Mouse (Mus musculus): ENCODE data around the gene Tas2r138. TPM values are rescaled to one million over a fixed set of nuclear protein-coding genes. Genes with fewer than 3 reads are reported as not detected.

Gene Tas2r138
- polyA plus RNA-seq, 1 experiment from 2014 or later: not detected

Other genes starting within 250 kb of the Tas2r138 start
- 14.5 and 14.8 TPM in 2 replicates for gene E330009J07Rik, start 177.2 kb downstream of the Tas2r138 start, polyA plus RNA-seq (2016; fragmentation: Nextera tagmentation; extraction: Ambion mirVana)
- gene Wee2, start 174.2 kb downstream of the Tas2r138 start, polyA plus RNA-seq (2016; fragmentation: Nextera tagmentation; extraction: Ambion mirVana): 0.27 TPM in 1 of 2 replicates, not detected in the other
- gene Ssbp1, start 142.0 kb downstream of the Tas2r138 start, polyA plus RNA-seq (2016; fragmentation: Nextera tagmentation; extraction: Ambion mirVana): 197 and 204 TPM in 2 replicates
- gene Tas2r137, start 122.1 kb downstream of the Tas2r138 start, polyA plus RNA-seq (2016; fragmentation: Nextera tagmentation; extraction: Ambion mirVana): not detected in 2 replicates
- not detected in 2 replicates for gene Tas2r108, start 119.8 kb downstream of the Tas2r138 start, polyA plus RNA-seq (2016; fragmentation: Nextera tagmentation; extraction: Ambion mirVana)
- not detected in 2 replicates for gene Prss37, start 93.8 kb downstream of the Tas2r138 start, polyA plus RNA-seq (2016; fragmentation: Nextera tagmentation; extraction: Ambion mirVana)
- gene Olfr461, start 58.3 kb downstream of the Tas2r138 start, polyA plus RNA-seq (2016; fragmentation: Nextera tagmentation; extraction: Ambion mirVana): 0.21 TPM in 1 of 2 replicates, not detected in the other
- not detected in 2 replicates for gene Olfr460, start 43.8 kb downstream of the Tas2r138 start, polyA plus RNA-seq (2016; fragmentation: Nextera tagmentation; extraction: Ambion mirVana)
- gene Clec5a, start 27.5 kb downstream of the Tas2r138 start, polyA plus RNA-seq (2016; fragmentation: Nextera tagmentation; extraction: Ambion mirVana): 0.43 and 0.92 TPM in 2 replicates
- gene Mgam, start 15.5 kb upstream of the Tas2r138 start, polyA plus RNA-seq (2016; fragmentation: Nextera tagmentation; extraction: Ambion mirVana): not detected in 2 replicates

All from limb, embryonic 12.5 days (tissue).